Mouse (Mus musculus): ENCODE data around the gene Tle3. TPM values are rescaled to one million over a fixed set of nuclear protein-coding genes. Genes with fewer than 3 reads are reported as not detected.
A peak's percentile ranks its signal among the peaks of the same experiment; 100 is the strongest.

Tle3 gene
- polyA plus RNA-seq, 1 experiment from 2014 or later = 16.8 TPM

DNA sequence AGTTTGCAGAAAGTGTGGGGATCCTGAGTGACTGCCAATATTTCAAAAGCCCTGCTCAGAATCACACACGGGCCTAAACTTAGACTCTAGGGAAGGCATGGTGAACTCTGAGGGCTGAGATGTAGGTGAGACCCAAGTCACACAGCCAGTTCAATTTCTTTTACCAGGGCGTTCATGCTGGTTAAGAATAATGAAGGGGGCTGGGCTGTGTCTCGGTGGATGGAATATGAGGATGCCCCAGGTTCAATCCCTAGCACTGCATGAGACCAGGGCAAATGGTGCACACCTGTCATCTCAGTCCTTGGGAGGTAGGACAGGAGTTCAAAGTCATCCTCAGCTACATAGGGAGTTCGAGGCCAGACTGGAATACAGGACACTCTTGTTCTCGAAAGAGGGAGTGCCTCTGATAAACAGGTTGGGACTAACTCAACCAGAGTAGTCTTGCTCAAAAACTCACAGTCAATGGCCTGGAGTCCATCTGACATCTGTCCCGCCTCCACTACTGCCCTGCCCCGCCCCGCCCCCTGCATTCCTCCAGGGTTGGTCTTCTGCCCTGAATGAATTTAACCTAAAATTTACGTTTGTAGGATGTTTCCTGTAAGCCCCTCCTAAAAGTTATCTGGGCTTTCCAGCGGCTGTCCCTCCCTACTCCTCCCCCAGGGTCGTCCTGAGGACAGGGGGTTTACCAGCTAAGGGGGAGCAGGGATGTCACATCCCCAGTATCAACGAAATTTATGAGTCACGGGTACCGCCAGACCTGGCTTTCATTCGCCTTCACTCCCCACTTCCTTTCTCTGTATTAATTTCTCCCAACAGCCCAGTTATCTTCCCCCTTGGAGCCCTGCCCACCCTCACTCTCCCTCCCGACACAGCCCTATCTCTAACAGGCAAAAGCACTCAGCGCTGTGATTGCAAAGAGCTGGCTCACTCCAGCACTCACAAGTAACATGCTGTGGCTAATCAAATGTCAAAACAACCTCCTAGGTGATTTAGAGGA lies 35.3 kb upstream of the Tle3 start:
- DNase-seq (ENCODE audit: low spot score) (peak; percentile 79), ATAC-seq (ENCODE audit: low FRiP score, low TSS enrichment) (peak; percentile 59; the same call in 1 of the 2 replicates)
- no peaks in the 10 kb centered on the region for H3K27me3 ChIP-seq (ENCODE audit: control insufficient read depth, insufficient read depth, low read length)
- no peak overlapping the region for H3K4me2 ChIP-seq (replicated peaks; ENCODE audit: low read depth)
- H3K27ac ChIP-seq (replicated peaks) = no peak overlapping the region
- no peaks in the 10 kb centered on the region for H3K9me3 ChIP-seq (ENCODE audit: control insufficient read depth, low read length)
- H3K9ac ChIP-seq (ENCODE audit: low read length) = no peak overlapping the region
- H3K36me3 ChIP-seq (ENCODE audit: control insufficient read depth, insufficient read depth, low read length) = no peaks in the 10 kb centered on the region
- no peaks in the 10 kb centered on the region for H3K4me1 ChIP-seq (replicated peaks; ENCODE audit: control insufficient read depth, insufficient read depth)
- WGBS = 30% methylated on average over 17 of the region's 17 CpGs
- TF ChIP-seq CTCF (IDR thresholded peaks at IDR 0.05; ENCODE audit: low read depth) (no peak), EP300 (optimal IDR thresholded peaks at IDR 0.05) (no peak)
- H3K4me3 ChIP-seq (ENCODE audit: low read depth, low read length) = no peak overlapping the region

DNA sequence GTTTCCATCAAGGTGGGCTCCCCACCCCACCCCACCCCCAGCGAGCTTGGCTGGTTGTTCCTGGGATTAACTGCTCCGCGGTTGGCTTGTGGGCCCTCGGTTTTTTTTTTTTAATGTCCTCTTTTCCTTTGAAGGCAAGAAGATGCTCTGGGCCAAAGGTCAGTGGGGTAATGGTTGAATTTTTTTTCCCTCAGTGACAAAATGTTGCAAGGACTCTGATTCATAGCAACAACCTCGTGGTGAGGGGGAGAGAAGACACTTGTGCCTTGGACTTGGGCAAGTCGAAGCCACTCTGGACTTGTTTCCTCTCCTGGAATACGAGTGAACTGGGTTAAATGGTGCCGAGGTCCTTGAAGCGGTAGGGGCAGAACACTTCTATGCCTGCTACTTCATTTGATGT lies 34.5 kb upstream of the Tle3 start:
- whole genome bisulfite sequencing = 30% methylated on average over 9 of the region's 9 CpGs
- ATAC-seq (ENCODE audit: low FRiP score, low TSS enrichment) = no peak
- no peak overlapping the region for H3K4me3 ChIP-seq (ENCODE audit: low read depth, low read length)
- no peak for DNase-seq (ENCODE audit: low spot score)
- H3K4me2 ChIP-seq (replicated peaks; ENCODE audit: low read depth) = no peak overlapping the region
- no peak for TF ChIP-seq EP300 (optimal IDR thresholded peaks at IDR 0.05)
- TF ChIP-seq CTCF (IDR thresholded peaks at IDR 0.05; ENCODE audit: low read depth) = no peak
- no peaks in the 10 kb centered on the region for H3K36me3 ChIP-seq (ENCODE audit: control insufficient read depth, insufficient read depth, low read length)
- no peaks in the 10 kb centered on the region for H3K9me3 ChIP-seq (ENCODE audit: control insufficient read depth, low read length)
- H3K4me1 ChIP-seq (replicated peaks; ENCODE audit: control insufficient read depth, insufficient read depth) = no peaks in the 10 kb centered on the region
- no peak overlapping the region for H3K27ac ChIP-seq (replicated peaks)
- no peak overlapping the region for H3K9ac ChIP-seq (ENCODE audit: low read length)
- H3K27me3 ChIP-seq (ENCODE audit: control insufficient read depth, insufficient read depth, low read length) = no peaks in the 10 kb centered on the region

DNA sequence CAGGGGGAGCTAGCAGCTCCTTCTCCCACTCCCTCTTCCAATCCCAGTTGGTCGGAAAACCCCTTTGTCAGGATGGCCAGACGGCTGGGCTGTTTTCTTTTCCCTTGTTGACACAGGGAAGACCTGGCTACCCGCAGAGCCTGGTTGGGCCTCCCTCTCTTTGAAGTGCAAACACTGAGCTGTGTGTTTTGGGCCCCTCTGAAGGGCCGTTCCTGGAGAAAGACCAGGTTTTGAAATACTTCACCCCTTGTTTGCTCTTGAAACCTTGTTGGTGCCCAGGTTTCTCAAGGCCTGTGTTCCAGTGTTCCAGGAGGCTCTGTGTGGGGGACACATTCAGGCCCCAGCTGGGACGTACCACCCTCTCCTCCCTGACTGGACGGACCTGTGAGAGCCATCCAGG lies 32.9 kb upstream of the Tle3 start:
- Histone ChIP-seq H3K4me2 (replicated peaks; ENCODE audit: low read depth) (no peak overlapping the region), H3K27me3 (ENCODE audit: control insufficient read depth, insufficient read depth, low read length) (no peaks in the 10 kb centered on the region), H3K27ac (replicated peaks) (no peak overlapping the region), H3K36me3 (ENCODE audit: control insufficient read depth, insufficient read depth, low read length) (no peaks in the 10 kb centered on the region), H3K4me3 (ENCODE audit: low read depth, low read length) (no peak overlapping the region), H3K9me3 (ENCODE audit: control insufficient read depth, low read length) (no peaks in the 10 kb centered on the region), H3K4me1 (replicated peaks; ENCODE audit: control insufficient read depth, insufficient read depth) (no peaks in the 10 kb centered on the region), H3K9ac (ENCODE audit: low read length) (no peak overlapping the region)
- TF ChIP-seq EP300 (optimal IDR thresholded peaks at IDR 0.05) (no peak), CTCF (IDR thresholded peaks at IDR 0.05; ENCODE audit: low read depth) (no peak)
- WGBS = 51% methylated on average over 6 of the region's 6 CpGs
- peak; percentile 60; the same call in 1 of the 2 replicates for ATAC-seq (ENCODE audit: low FRiP score, low TSS enrichment)
- peak; percentile 74 for DNase-seq (ENCODE audit: low spot score)

DNA sequence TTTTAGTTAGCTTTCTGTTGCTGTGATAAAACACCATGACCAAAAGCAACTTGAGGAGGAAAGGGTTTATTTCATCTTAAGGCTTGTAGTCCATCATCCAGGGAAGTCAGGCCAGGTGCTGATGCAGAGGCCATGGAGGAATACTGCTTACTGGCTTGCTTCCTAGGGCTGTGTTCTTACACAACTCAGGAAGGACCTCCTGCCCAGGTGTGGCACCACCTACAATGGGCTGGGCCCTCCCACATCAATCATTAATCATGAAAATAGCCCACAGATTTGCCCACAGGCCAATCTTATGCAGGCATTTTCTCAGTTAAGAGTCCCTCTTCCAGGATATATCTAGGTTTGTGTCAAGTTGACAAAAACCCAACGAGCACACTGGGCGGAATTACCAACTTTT lies 31.8 kb upstream of the Tle3 start:
- ATAC-seq (ENCODE audit: low FRiP score, low TSS enrichment) = peak; percentile 42; the same call in 1 of the 2 replicates

DNA sequence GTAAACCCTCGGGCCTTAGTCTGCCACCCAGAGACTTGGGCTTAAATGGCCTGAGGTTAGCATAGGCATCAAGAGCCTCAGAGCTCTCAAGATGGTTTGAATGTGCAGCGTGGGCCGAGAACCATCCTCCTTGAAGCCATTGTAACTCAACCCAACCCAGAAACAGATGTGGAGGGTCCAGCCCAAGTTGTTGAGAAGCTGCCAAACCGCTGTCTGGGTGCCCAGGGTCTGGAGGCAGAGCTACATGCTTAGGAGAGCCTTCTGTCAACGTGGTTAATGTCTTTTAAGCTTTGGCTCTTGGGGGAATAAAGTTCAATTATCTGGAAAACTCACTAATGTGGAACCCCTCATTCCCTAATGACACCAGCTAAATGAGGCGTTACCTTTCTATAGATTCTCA lies 29.9 kb upstream of the Tle3 start:
- no peaks in the 10 kb centered on the region for H3K36me3 ChIP-seq (ENCODE audit: control insufficient read depth, insufficient read depth, low read length)
- no peaks in the 10 kb centered on the region for H3K9me3 ChIP-seq (ENCODE audit: control insufficient read depth, low read length)
- no peaks in the 10 kb centered on the region for H3K27me3 ChIP-seq (ENCODE audit: control insufficient read depth, insufficient read depth, low read length)
- TF ChIP-seq EP300 (optimal IDR thresholded peaks at IDR 0.05) = no peak
- H3K4me1 ChIP-seq (replicated peaks; ENCODE audit: control insufficient read depth, insufficient read depth) = no peaks in the 10 kb centered on the region
- H3K9ac ChIP-seq (ENCODE audit: low read length) = no peak overlapping the region
- no peak overlapping the region for H3K4me2 ChIP-seq (replicated peaks; ENCODE audit: low read depth)
- 81% methylated on average over 6 of the region's 6 CpGs for WGBS
- ATAC-seq (ENCODE audit: low FRiP score, low TSS enrichment) (no peak), DNase-seq (ENCODE audit: low spot score) (no peak)
- no peak overlapping the region for H3K27ac ChIP-seq (replicated peaks)
- no peak overlapping the region for H3K4me3 ChIP-seq (ENCODE audit: low read depth, low read length)

More for the DNA sequence above, 31.8 kb upstream of the Tle3 start:
- Histone ChIP-seq H3K36me3 (ENCODE audit: control insufficient read depth, insufficient read depth, low read length) (no peaks in the 10 kb centered on the region), H3K27me3 (ENCODE audit: control insufficient read depth, insufficient read depth, low read length) (no peaks in the 10 kb centered on the region), H3K27ac (replicated peaks) (no peak overlapping the region), H3K9me3 (ENCODE audit: control insufficient read depth, low read length) (no peaks in the 10 kb centered on the region), H3K9ac (ENCODE audit: low read length) (no peak overlapping the region), H3K4me1 (replicated peaks; ENCODE audit: control insufficient read depth, insufficient read depth) (no peaks in the 10 kb centered on the region), H3K4me2 (replicated peaks; ENCODE audit: low read depth) (no peak overlapping the region), H3K4me3 (ENCODE audit: low read depth, low read length) (no peak overlapping the region)
- peak; percentile 42 for DNase-seq (ENCODE audit: low spot score)
- WGBS = 71% methylated on average over 2 of the region's 2 CpGs
- no peak for TF ChIP-seq CTCF (IDR thresholded peaks at IDR 0.05; ENCODE audit: low read depth)
- TF ChIP-seq EP300 (optimal IDR thresholded peaks at IDR 0.05) = no peak

DNA sequence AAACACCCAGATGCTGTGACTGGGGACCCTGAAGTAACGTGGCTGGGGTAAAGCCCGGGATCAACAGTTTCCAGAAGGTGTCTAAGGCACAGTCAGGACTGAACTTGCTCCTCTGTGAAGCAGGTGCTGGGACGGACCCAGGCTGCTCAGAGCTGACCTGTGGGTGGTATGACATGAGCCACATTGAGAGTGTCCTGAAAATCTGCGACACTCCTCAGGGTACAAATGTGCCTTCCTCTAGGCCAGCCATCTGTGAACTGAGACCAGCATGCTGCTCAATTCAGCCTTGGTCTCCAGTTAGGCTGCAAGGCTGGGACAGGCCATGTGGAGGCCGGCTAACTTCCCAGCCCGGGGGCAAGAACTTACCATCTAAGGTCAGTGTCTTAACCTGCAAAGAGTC lies 27.5 kb upstream of the Tle3 start:
- Histone ChIP-seq H3K4me2 (replicated peaks; ENCODE audit: low read depth) (no peak overlapping the region), H3K9ac (ENCODE audit: low read length) (no peak overlapping the region), H3K4me1 (replicated peaks; ENCODE audit: control insufficient read depth, insufficient read depth) (no peaks in the 10 kb centered on the region), H3K9me3 (ENCODE audit: control insufficient read depth, low read length) (no peaks in the 10 kb centered on the region), H3K27me3 (ENCODE audit: control insufficient read depth, insufficient read depth, low read length) (no peaks in the 10 kb centered on the region), H3K4me3 (ENCODE audit: low read depth, low read length) (no peak overlapping the region), H3K27ac (replicated peaks) (no peak overlapping the region), H3K36me3 (ENCODE audit: control insufficient read depth, insufficient read depth, low read length) (no peaks in the 10 kb centered on the region)
- DNase-seq (ENCODE audit: low spot score) = no peak
- TF ChIP-seq EP300 (optimal IDR thresholded peaks at IDR 0.05) (no peak), CTCF (IDR thresholded peaks at IDR 0.05; ENCODE audit: low read depth) (no peak)
- ATAC-seq (ENCODE audit: low FRiP score, low TSS enrichment) = no peak
- WGBS = 78% methylated on average over 6 of the region's 6 CpGs
